Mouse (Mus musculus) gastrocnemius, postnatal 25 days (tissue): ENCODE measurements around the gene Cfap70. TPM values are rescaled to one million over a fixed set of nuclear protein-coding genes. Genes with fewer than 3 reads are reported as not detected.

ENCODE experiments used
- total RNA-seq, 2 experiments: library from RNA; stranded (reverse); gene quantifications; 1 replicate in 1 of 2; 2 replicates in 1 of 2; pipeline ENCODE4 v1.2.3; 2021

Gene Cfap70
- total RNA-seq, 2 experiments from 2014 or later, result 0.24 to 0.28 TPM

Other genes starting within 250 kb of the Cfap70 start
- not detected for gene Kcnk16, start 183.0 kb downstream of the Cfap70 start, total RNA-seq
- 10 to 100 TPM; 32.5 to 33.7 TPM for gene Nudt13, start 157.5 kb downstream of the Cfap70 start, total RNA-seq
- gene Ecd, start 104.1 kb downstream of the Cfap70 start, total RNA-seq, result 10 to 100 TPM; 27.0 to 28.3 TPM
- gene Fam149b, start 104.1 kb downstream of the Cfap70 start, total RNA-seq, result 10 to 100 TPM; 19.7 to 20.8 TPM
- gene Dnajc9, start 63.3 kb downstream of the Cfap70 start, total RNA-seq, result 1 to 10 TPM; 9.1 to 9.3 TPM
- gene Mrps16, start 58.6 kb downstream of the Cfap70 start, total RNA-seq, result 10 to 100 TPM; 39.9 to 48.4 TPM
- gene Anxa7, start 27.9 kb upstream of the Cfap70 start, total RNA-seq, result 10 to 100 TPM; 22.0 to 27.4 TPM
- gene Mss51, start 44.7 kb upstream of the Cfap70 start, total RNA-seq, result 10 to 100 TPM in 1 of 2 experiments, 1 to 10 TPM in 1; 3.2 to 27.2 TPM
- 100 to 1,000 TPM; 114 to 140 TPM for gene Ppp3cb, start 94.3 kb upstream of the Cfap70 start, total RNA-seq
- 1 to 10 TPM; 3.8 to 5.1 TPM for gene Usp54, start 188.8 kb upstream of the Cfap70 start, total RNA-seq
- gene Myoz1, start 204.3 kb upstream of the Cfap70 start, total RNA-seq, result 1,000 to 10,000 TPM; 2,514 to 2,966 TPM
- 100 to 1,000 TPM; 135 to 192 TPM for gene Synpo2l, start 216.1 kb upstream of the Cfap70 start, total RNA-seq
- 10 to 100 TPM; 65.0 to 68.8 TPM for gene Sec24c, start 222.1 kb upstream of the Cfap70 start, total RNA-seq
- gene Fut11, start 242.7 kb upstream of the Cfap70 start, total RNA-seq, result 1 to 10 TPM; 2.7 to 4.0 TPM